Mouse (Mus musculus): Measurements from ENCODE around the gene Filip1. TPM values are rescaled to one million over a fixed set of nuclear protein-coding genes. Genes with fewer than 3 reads are reported as not detected.
A peak's percentile ranks its signal among the peaks of the same experiment; 100 is the strongest.

Gene Filip1
- polyA plus RNA-seq, 1 experiment from 2014 or later: 0.88 TPM

- no peak overlapping the region for H3K4me3 ChIP-seq
- H3K27me3 ChIP-seq (ENCODE audit: low read depth, poor library complexity, severe bottlenecking): no peaks in the 10 kb centered on the region
- H3K4me1 ChIP-seq: peaks cover 10% of the 10 kb centered on the region
- no peaks in the 10 kb centered on the region for H3K36me3 ChIP-seq
- 89% methylated on average over 11 of the region's 11 CpGs for WGBS
- no peak overlapping the region for H3K27ac ChIP-seq
- no peak for DNase-seq (ENCODE audit: low spot score)
- no peaks in the 10 kb centered on the region for H3K9me3 ChIP-seq (replicated peaks)
These were observed 196.6 kb downstream of the Filip1 start for GRCm38 (mm10) chr9:79816013-79816412.

- Histone ChIP-seq H3K36me3 (no peaks in the 10 kb centered on the region), H3K27me3 (ENCODE audit: low read depth, poor library complexity, severe bottlenecking) (no peaks in the 10 kb centered on the region), H3K4me3 (no peak overlapping the region), H3K4me1 (peaks cover 18% of the 10 kb centered on the region), H3K9me3 (replicated peaks) (no peaks in the 10 kb centered on the region), H3K27ac (no peak overlapping the region)
- no peak for DNase-seq (ENCODE audit: low spot score)
- WGBS: 93% methylated on average over 4 of the region's 4 CpGs
These were observed 198.1 kb downstream of the Filip1 start for GRCm38 (mm10) chr9:79814592-79814991.

DNA sequence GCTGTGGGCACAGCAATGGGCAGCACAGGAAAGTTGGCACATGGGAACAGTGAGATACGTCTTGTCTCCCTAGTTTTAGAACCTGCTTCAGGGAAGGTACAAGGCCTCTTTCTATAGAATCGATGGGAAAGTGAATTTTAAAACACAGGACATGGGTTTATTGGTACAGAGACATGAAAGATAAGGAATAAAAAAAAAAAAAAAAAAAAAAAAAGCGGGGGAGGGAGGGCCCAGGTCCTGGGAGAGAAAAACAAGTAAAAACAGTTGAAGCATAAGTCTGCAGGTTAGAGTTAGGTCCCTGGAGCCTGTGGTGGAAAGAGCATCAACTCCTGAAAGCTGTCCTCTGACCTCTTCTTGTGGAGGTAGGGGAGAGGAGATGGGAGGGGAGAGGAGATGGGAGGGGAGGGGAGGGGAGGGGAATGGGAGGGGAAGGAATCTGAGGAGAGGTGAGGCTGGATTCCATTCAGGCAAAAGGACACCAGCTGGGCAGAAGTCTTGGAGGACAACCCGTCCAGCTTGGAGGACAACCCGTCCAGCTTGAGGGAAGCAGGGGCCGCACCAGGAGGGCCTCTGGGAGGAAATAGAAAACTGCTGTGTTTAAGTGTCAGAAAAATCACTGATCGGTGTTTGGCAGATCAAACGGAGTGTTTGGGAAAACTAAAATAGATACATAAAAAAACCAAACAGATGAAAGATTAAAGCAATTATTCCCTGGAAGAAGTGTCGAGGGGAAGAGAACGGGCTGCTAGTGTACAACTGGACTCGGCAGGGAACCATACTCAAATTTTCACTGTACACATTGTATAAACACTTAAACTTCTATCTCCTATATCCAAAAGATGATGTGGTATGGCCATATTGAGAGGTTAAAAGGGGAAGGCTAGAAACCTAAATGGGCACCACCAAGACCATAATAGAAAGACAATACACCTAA lies 201.4 kb downstream of the Filip1 start:
- DNase-seq (ENCODE audit: low spot score): no peak
- Histone ChIP-seq H3K4me3 (no peak overlapping the region), H3K27ac (no peak overlapping the region), H3K36me3 (no peaks in the 10 kb centered on the region), H3K9me3 (replicated peaks) (no peaks in the 10 kb centered on the region), H3K27me3 (ENCODE audit: low read depth, poor library complexity, severe bottlenecking) (no peaks in the 10 kb centered on the region), H3K4me1 (peaks cover 27% of the 10 kb centered on the region)
- 66% methylated on average over 10 of the region's 11 CpGs for WGBS

GRCm38 (mm10) chr9:79810534-79810933 lies 202.1 kb downstream of the Filip1 start:
- no peaks in the 10 kb centered on the region for H3K36me3 ChIP-seq
- no peak overlapping the region for H3K4me3 ChIP-seq
- DNase-seq (ENCODE audit: low spot score): no peak
- peaks cover 25% of the 10 kb centered on the region for H3K4me1 ChIP-seq
- no peaks in the 10 kb centered on the region for H3K9me3 ChIP-seq (replicated peaks)
- no peaks in the 10 kb centered on the region for H3K27me3 ChIP-seq (ENCODE audit: low read depth, poor library complexity, severe bottlenecking)
- H3K27ac ChIP-seq: no peak overlapping the region
- WGBS: 92% methylated on average over 3 of the region's 3 CpGs

- Histone ChIP-seq H3K4me1 (peaks cover 25% of the 10 kb centered on the region), H3K4me3 (no peak overlapping the region), H3K36me3 (no peaks in the 10 kb centered on the region), H3K9me3 (replicated peaks) (no peaks in the 10 kb centered on the region), H3K27ac (0 out of 2 replicates have a peak overlapping the region, but pooled peaks have one; percentile 10), H3K27me3 (ENCODE audit: low read depth, poor library complexity, severe bottlenecking) (no peaks in the 10 kb centered on the region)
- WGBS: 41% methylated on average over 6 of the region's 6 CpGs
- DNase-seq (ENCODE audit: low spot score): no peak
These were observed 203.2 kb downstream of the Filip1 start for GRCm38 (mm10) chr9:79809411-79809810.

- Histone ChIP-seq H3K4me1 (peaks cover 20% of the 10 kb centered on the region), H3K36me3 (no peaks in the 10 kb centered on the region), H3K27ac (no peak overlapping the region), H3K9me3 (replicated peaks) (no peaks in the 10 kb centered on the region), H3K27me3 (ENCODE audit: low read depth, poor library complexity, severe bottlenecking) (no peaks in the 10 kb centered on the region), H3K4me3 (no peak overlapping the region)
- DNase-seq (ENCODE audit: low spot score): no peak
- 63% methylated on average over 4 of the region's 4 CpGs for WGBS
These were observed 205.5 kb downstream of the Filip1 start for GRCm38 (mm10) chr9:79807178-79807577.

DNA sequence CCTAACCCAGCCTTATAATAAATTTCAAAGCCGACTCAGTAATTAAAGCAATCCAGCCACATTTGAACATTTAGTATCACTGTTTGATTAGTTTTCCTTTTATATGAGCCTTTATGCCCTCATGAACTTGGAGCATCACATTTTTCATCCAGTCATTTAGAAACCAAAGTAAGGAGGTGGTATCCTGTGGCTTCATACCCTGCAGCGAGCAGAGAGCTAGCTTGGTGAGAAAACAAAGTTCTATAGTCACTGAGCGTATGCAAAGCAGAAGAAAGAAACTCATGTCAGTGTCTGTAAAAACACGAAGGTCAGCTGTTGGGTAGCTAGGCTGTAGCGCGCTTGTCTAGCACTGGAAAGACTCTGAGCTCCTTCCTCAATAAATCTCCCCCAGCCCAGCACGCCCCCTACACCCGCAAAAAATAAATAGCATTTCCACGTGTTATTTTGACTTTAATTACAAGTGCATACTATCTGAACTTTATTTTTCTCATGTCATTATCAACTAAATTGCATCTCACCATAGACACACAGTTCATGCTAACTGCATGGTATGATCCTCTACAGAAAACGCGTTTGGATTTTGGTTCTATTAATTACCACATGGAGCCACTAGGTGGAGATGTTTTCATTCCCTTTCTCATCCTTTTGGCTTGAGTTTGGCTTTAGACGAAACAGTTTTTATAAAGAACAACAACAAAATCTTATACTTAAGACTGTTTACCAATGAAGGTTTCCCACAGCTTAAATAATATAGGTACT lies 206.2 kb downstream of the Filip1 start:
- H3K36me3 ChIP-seq: no peaks in the 10 kb centered on the region
- peaks cover 17% of the 10 kb centered on the region for H3K4me1 ChIP-seq
- WGBS: 47% methylated on average over 12 of the region's 12 CpGs
- no peaks in the 10 kb centered on the region for H3K9me3 ChIP-seq (replicated peaks)
- H3K27ac ChIP-seq: no peak overlapping the region
- H3K27me3 ChIP-seq (ENCODE audit: low read depth, poor library complexity, severe bottlenecking): no peaks in the 10 kb centered on the region
- no peak for DNase-seq (ENCODE audit: low spot score)
- no peak overlapping the region for H3K4me3 ChIP-seq

- 87% methylated on average over 10 of the region's 10 CpGs for WGBS
These were observed 207.2 kb downstream of the Filip1 start for GRCm38 (mm10) chr9:79805426-79805825.

DNA sequence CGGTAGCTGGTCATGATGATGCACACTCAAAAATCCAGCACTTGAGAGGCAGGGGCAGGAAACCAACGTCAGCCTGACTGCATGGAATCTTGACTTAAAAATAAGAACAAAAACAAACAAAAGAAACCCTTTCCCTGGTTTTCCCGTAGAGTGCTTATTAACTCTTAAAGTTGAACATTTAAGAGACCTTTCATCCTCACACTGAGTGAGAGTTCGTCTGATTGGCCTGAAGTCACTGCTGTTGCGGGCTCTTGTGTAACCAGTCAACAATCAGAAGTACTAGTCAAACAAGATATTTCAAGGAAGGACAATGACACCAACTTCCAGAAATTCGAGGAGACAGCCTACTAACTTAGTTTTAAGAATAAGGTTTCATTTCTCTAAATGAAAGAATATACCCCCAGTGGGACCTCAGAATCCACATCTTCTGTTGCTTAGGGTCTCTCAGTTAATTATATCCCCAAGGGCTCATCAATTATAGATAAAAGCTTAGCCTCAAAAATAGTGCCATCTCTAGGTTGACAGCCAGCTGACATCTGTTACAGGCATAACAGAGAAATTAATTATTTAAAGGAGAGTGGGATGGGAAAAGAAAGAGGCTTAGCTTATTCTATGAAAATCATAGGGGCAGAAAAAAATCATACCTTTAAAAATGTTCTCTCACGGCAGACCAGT lies 216.1 kb downstream of the Filip1 start:
- Histone ChIP-seq H3K27me3 (ENCODE audit: low read depth, poor library complexity, severe bottlenecking) (no peaks in the 10 kb centered on the region), H3K4me3 (no peak overlapping the region), H3K4me1 (peaks cover 15% of the 10 kb centered on the region), H3K9me3 (replicated peaks) (no peaks in the 10 kb centered on the region), H3K36me3 (no peaks in the 10 kb centered on the region), H3K27ac (no peak overlapping the region)
- 80% methylated on average over 7 of the region's 7 CpGs for WGBS
- DNase-seq (ENCODE audit: low spot score): no peak

More at GRCm38 (mm10) chr9:79805426-79805825, 207.2 kb downstream of the Filip1 start:
- Histone ChIP-seq H3K9me3 (replicated peaks) (no peaks in the 10 kb centered on the region), H3K27ac (no peak overlapping the region), H3K27me3 (ENCODE audit: low read depth, poor library complexity, severe bottlenecking) (no peaks in the 10 kb centered on the region), H3K36me3 (no peaks in the 10 kb centered on the region), H3K4me1 (peaks cover 17% of the 10 kb centered on the region), H3K4me3 (no peak overlapping the region)
- no peak for DNase-seq (ENCODE audit: low spot score)

GRCm38 (mm10) chr9:79795076-79795475 lies 217.6 kb downstream of the Filip1 start:
- peaks cover 15% of the 10 kb centered on the region for H3K4me1 ChIP-seq
- no peaks in the 10 kb centered on the region for H3K9me3 ChIP-seq (replicated peaks)
- 95% methylated on average over 1 of the region's 1 CpGs for WGBS
- H3K4me3 ChIP-seq: no peak overlapping the region
- H3K27ac ChIP-seq: no peak overlapping the region
- H3K36me3 ChIP-seq: no peaks in the 10 kb centered on the region
- no peak for DNase-seq (ENCODE audit: low spot score)
- no peaks in the 10 kb centered on the region for H3K27me3 ChIP-seq (ENCODE audit: low read depth, poor library complexity, severe bottlenecking)

- Histone ChIP-seq H3K27ac (peak within 1 kb of the TSS; percentile 90), H3K4me1 (peaks cover 15% of the 10 kb centered on the region), H3K9me3 (replicated peaks) (no peaks in the 10 kb centered on the region), H3K4me3 (peak within 1 kb of the TSS; percentile 82), H3K36me3 (no peaks in the 10 kb centered on the region), H3K27me3 (ENCODE audit: low read depth, poor library complexity, severe bottlenecking) (no peaks in the 10 kb centered on the region)
- WGBS: under 1% methylated on average over 91 of the region's 91 CpGs
- peak; percentile 91 for DNase-seq (ENCODE audit: low spot score)
These were observed 219.5 kb downstream of the Filip1 start, which contains the start of gene Tmem30a for GRCm38 (mm10) chr9:79792841-79793835. Gene Tmem30a (minus strand): TSS chr9:79793507.

DNA sequence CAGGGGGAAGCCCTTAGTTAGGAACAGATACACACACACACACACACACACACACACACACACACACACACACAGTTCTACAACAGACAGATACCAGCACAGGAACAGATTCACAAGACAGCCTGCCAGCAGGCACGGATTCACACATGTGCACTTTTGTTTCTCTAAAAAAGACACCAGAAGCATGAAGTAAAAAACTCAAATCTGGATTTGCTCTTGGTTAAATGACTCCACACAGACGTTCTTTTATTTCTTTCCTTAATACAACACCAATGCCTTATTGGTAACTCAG lies 226.9 kb downstream of the Filip1 start:
- peaks cover 6% of the 10 kb centered on the region; the same call in 1 of the 2 replicates for H3K4me1 ChIP-seq
- H3K9me3 ChIP-seq (replicated peaks): no peaks in the 10 kb centered on the region
- H3K4me3 ChIP-seq: no peak overlapping the region
- no peak for DNase-seq (ENCODE audit: low spot score)
- no peaks in the 10 kb centered on the region for H3K36me3 ChIP-seq
- WGBS: 88% methylated on average over 2 of the region's 2 CpGs
- H3K27ac ChIP-seq: no peak overlapping the region
- H3K27me3 ChIP-seq (ENCODE audit: low read depth, poor library complexity, severe bottlenecking): no peaks in the 10 kb centered on the region
